Comparison of ENCODE assay signal across 27 mouse cellular contexts in genomic region chr14:99391700-99392099, GRCm38 (mm10).
DNase-seq lines count a peak whose midpoint lies in the region; ATAC-seq and TF ChIP-seq lines count a peak whose summit lies in the region.
"Had no signal": no experiment of that assay in that cellular context is flagged by ENCODE, and none has a peak within 500 bp of the region (broad histone marks: within the 10 kb centered on the region; RNA-seq: fewer than 3 reads in every experiment).

No protein-coding gene starts in this region.

- intact Hi-C loops in gastrocnemius, adult 2 months (cut with DNase I) = no loop called here

- H3K27me3 ChIP-seq in embryonic facial prominence, embryonic 14.5 days (replicated peaks; ENCODE audit: control insufficient read depth, insufficient read depth, low read length) = no peaks in the 10 kb centered on the region
- H3K27me3 ChIP-seq in embryonic facial prominence, embryonic 10.5 days (replicated peaks; ENCODE audit: low read depth, poor library complexity, severe bottlenecking) = no peaks in the 10 kb centered on the region
- no peaks in the 10 kb centered on the region for H3K27me3 ChIP-seq in embryonic facial prominence, embryonic 15.5 days
- H3K27me3 ChIP-seq in small intestine, adult 2 months (ENCODE audit: control insufficient read depth, insufficient read depth, low read length) = no peaks in the 10 kb centered on the region
- no peaks in the 10 kb centered on the region for H3K27me3 ChIP-seq in stomach, embryonic 16.5 days (ENCODE audit: control insufficient read depth, insufficient read depth, low read length)
- H3K27me3 ChIP-seq: embryonic facial prominence, embryonic 12.5 days; heart, embryonic 12.5 days; heart, embryonic 15.5 days; hindbrain, embryonic 13.5 days; intestine, embryonic 15.5 days had no signal

- no peaks in the 10 kb centered on the region for H3K9me3 ChIP-seq in embryonic facial prominence, embryonic 14.5 days (ENCODE audit: control insufficient read depth, low read length)
- H3K9me3 ChIP-seq in embryonic facial prominence, embryonic 10.5 days = no peaks in the 10 kb centered on the region
- no peaks in the 10 kb centered on the region for H3K9me3 ChIP-seq in embryonic facial prominence, embryonic 15.5 days (replicated peaks)
- no peaks in the 10 kb centered on the region for H3K9me3 ChIP-seq in stomach, embryonic 16.5 days (replicated peaks; ENCODE audit: control insufficient read depth, low read length)
- H3K9me3 ChIP-seq: embryonic facial prominence, embryonic 12.5 days; heart, embryonic 12.5 days; heart, embryonic 15.5 days; hindbrain, embryonic 10.5 days; hindbrain, embryonic 13.5 days; intestine, embryonic 15.5 days had no signal

- no peak for DNase-seq in embryonic facial prominence, embryonic 14.5 days (ENCODE audit: low spot score)
- no peak for DNase-seq in embryonic facial prominence, embryonic 10.5 days (ENCODE audit: low spot score)
- DNase-seq in urinary bladder, postnatal 25 days (ENCODE audit: low spot score) = no peak
- no peak for DNase-seq in thymus, postnatal 36 days
- DNase-seq in gastrocnemius, adult 2 months = no peak
- DNase-seq: adrenal gland, adult 2 months; adrenal gland, postnatal 14 days; B cell, adult 2 months; cerebellum, adult 11 months; cerebellum, adult 2 months; cerebellum, postnatal 14 days; forebrain, postnatal 0 days; gastrocnemius, postnatal 10 days; heart, postnatal 10 days; heart, postnatal 36 days; kidney, adult 11 months had no signal

- H3K4me1 ChIP-seq in embryonic facial prominence, embryonic 14.5 days (ENCODE audit: control insufficient read depth, insufficient read depth, low read length) = no peaks in the 10 kb centered on the region
- H3K4me1 ChIP-seq in embryonic facial prominence, embryonic 10.5 days = no peaks in the 10 kb centered on the region
- H3K4me1 ChIP-seq in embryonic facial prominence, embryonic 15.5 days = no peaks in the 10 kb centered on the region
- peaks cover 23% of the 10 kb centered on the region; the same call in 1 of the 2 replicates for H3K4me1 ChIP-seq in small intestine, adult 2 months (ENCODE audit: control insufficient read depth, insufficient read depth, insufficient read length, low read length)
- H3K4me1 ChIP-seq in stomach, embryonic 16.5 days (ENCODE audit: control insufficient read depth, insufficient read depth, low read length) = no peaks in the 10 kb centered on the region
- H3K4me1 ChIP-seq: embryonic facial prominence, embryonic 12.5 days; heart, embryonic 12.5 days; heart, embryonic 15.5 days; hindbrain, embryonic 10.5 days; hindbrain, embryonic 13.5 days; intestine, embryonic 15.5 days had no signal

- H3K4me3 ChIP-seq in embryonic facial prominence, embryonic 14.5 days (ENCODE audit: low read depth, low read length) = no peak overlapping the region
- H3K4me3 ChIP-seq in embryonic facial prominence, embryonic 10.5 days = no peak overlapping the region
- H3K4me3 ChIP-seq in embryonic facial prominence, embryonic 15.5 days (replicated peaks) = no peak overlapping the region
- H3K4me3 ChIP-seq in small intestine, adult 2 months (ENCODE audit: low read depth, low read length) = no peak overlapping the region
- H3K4me3 ChIP-seq in stomach, embryonic 16.5 days (replicated peaks; ENCODE audit: low read length) = no peak overlapping the region
- no peak overlapping the region for H3K4me3 ChIP-seq in gastrocnemius, adult 2 months
- H3K4me3 ChIP-seq: embryonic facial prominence, embryonic 12.5 days; heart, embryonic 12.5 days; heart, embryonic 15.5 days; hindbrain, embryonic 10.5 days; hindbrain, embryonic 13.5 days; intestine, embryonic 15.5 days had no signal

- no peak for TF ChIP-seq CTCF in small intestine, adult 2 months (IDR thresholded peaks at IDR 0.05; ENCODE audit: extremely low read depth, insufficient read length, insufficient replicate concordance, low read depth, low read length)
- no peak for TF ChIP-seq CTCF in gastrocnemius, adult 2 months (IDR thresholded peaks at IDR 0.05)

- H3K9ac ChIP-seq in embryonic facial prominence, embryonic 14.5 days (ENCODE audit: low read depth, low read length) = no peak overlapping the region
- no peak overlapping the region for H3K9ac ChIP-seq in embryonic facial prominence, embryonic 15.5 days
- H3K9ac ChIP-seq in stomach, embryonic 16.5 days (ENCODE audit: low read length) = no peak overlapping the region
- H3K9ac ChIP-seq: embryonic facial prominence, embryonic 12.5 days; forebrain, postnatal 0 days; heart, embryonic 12.5 days; heart, embryonic 15.5 days; hindbrain, embryonic 13.5 days; intestine, embryonic 15.5 days had no signal

- H3K36me3 ChIP-seq in embryonic facial prominence, embryonic 14.5 days (ENCODE audit: control insufficient read depth, insufficient read depth, low read length) = no peaks in the 10 kb centered on the region
- no peaks in the 10 kb centered on the region for H3K36me3 ChIP-seq in embryonic facial prominence, embryonic 10.5 days (replicated peaks)
- H3K36me3 ChIP-seq in embryonic facial prominence, embryonic 15.5 days = no peaks in the 10 kb centered on the region
- H3K36me3 ChIP-seq in small intestine, adult 2 months (ENCODE audit: control insufficient read depth, insufficient read depth, low read length) = no peaks in the 10 kb centered on the region
- no peaks in the 10 kb centered on the region for H3K36me3 ChIP-seq in stomach, embryonic 16.5 days (ENCODE audit: control insufficient read depth, insufficient read depth, low read length)
- H3K36me3 ChIP-seq: embryonic facial prominence, embryonic 12.5 days; heart, embryonic 12.5 days; heart, embryonic 15.5 days; hindbrain, embryonic 10.5 days; hindbrain, embryonic 13.5 days; intestine, embryonic 15.5 days had no signal

- peak; percentile 18; the same call in 1 of the 2 replicates for ATAC-seq in embryonic facial prominence, embryonic 14.5 days (ENCODE audit: low read depth)
- ATAC-seq in embryonic facial prominence, embryonic 15.5 days (ENCODE audit: insufficient number of reproducible peaks, low FRiP score, low TSS enrichment, low read depth) = peak; percentile 7; the same call in 1 of the 2 replicates
- ATAC-seq in stomach, embryonic 16.5 days (ENCODE audit: insufficient read depth, low FRiP score) = peak; percentile 62; the same call in 1 of the 2 replicates
- ATAC-seq: forebrain, embryonic 14.5 days; forebrain, postnatal 0 days; hindbrain, embryonic 16.5 days; intestine, embryonic 15.5 days had no signal

- no peak for TF ChIP-seq POLR2A in small intestine, adult 2 months (IDR thresholded peaks at IDR 0.05; ENCODE audit: low read depth, low read length)

- H3K4me2 ChIP-seq in embryonic facial prominence, embryonic 14.5 days (ENCODE audit: low read depth, low read length) = no peak overlapping the region
- H3K4me2 ChIP-seq in embryonic facial prominence, embryonic 15.5 days (replicated peaks) = no peak overlapping the region
- H3K4me2 ChIP-seq in stomach, embryonic 16.5 days (ENCODE audit: low read depth, low read length) = no peak overlapping the region
- H3K4me2 ChIP-seq: embryonic facial prominence, embryonic 12.5 days; heart, embryonic 12.5 days; heart, embryonic 15.5 days; hindbrain, embryonic 13.5 days; intestine, embryonic 15.5 days had no signal

- 76% methylated on average over 7 of the region's 7 CpGs for WGBS in embryonic facial prominence, embryonic 14.5 days
- WGBS in embryonic facial prominence, embryonic 10.5 days = 89% methylated on average over 7 of the region's 7 CpGs
- WGBS in embryonic facial prominence, embryonic 15.5 days = 76% methylated on average over 7 of the region's 7 CpGs
- 91% methylated on average over 7 of the region's 7 CpGs for WGBS in small intestine, adult 2 months
- 80% methylated on average over 7 of the region's 7 CpGs for WGBS in stomach, embryonic 16.5 days

- no peak overlapping the region for H3K27ac ChIP-seq in embryonic facial prominence, embryonic 14.5 days (replicated peaks; ENCODE audit: low read depth, low read length)
- H3K27ac ChIP-seq in embryonic facial prominence, embryonic 10.5 days (replicated peaks) = no peak overlapping the region
- H3K27ac ChIP-seq in embryonic facial prominence, embryonic 15.5 days (replicated peaks) = no peak overlapping the region
- peak overlapping the region; percentile 98; the same call in 1 of the 2 replicates for H3K27ac ChIP-seq in small intestine, adult 2 months (ENCODE audit: insufficient read depth, low read depth, low read length)
- H3K27ac ChIP-seq in stomach, embryonic 16.5 days (ENCODE audit: low read length) = no peak overlapping the region
- no peak overlapping the region for H3K27ac ChIP-seq in gastrocnemius, adult 2 months
- H3K27ac ChIP-seq: embryonic facial prominence, embryonic 12.5 days; heart, embryonic 15.5 days; hindbrain, embryonic 10.5 days; hindbrain, embryonic 13.5 days; intestine, embryonic 15.5 days had no signal

Comparison
In these comparisons a context has a peak if more than half of its experiments do, and no peak if none do; other contexts are left out.
1. ATAC-seq: peak in every context shown above with its lines; median percentile 62 in stomach, embryonic 16.5 days; 18 in embryonic facial prominence, embryonic 14.5 days; 7 in embryonic facial prominence, embryonic 15.5 days.